Mouse (Mus musculus): ENCODE measurements around the gene Meis1. TPM values are rescaled to one million over a fixed set of nuclear protein-coding genes. Genes with fewer than 3 reads are reported as not detected.

Gene Meis1
- total RNA-seq, 2 experiments from 2014 or later = 26.5 to 31.4 TPM

DNA sequence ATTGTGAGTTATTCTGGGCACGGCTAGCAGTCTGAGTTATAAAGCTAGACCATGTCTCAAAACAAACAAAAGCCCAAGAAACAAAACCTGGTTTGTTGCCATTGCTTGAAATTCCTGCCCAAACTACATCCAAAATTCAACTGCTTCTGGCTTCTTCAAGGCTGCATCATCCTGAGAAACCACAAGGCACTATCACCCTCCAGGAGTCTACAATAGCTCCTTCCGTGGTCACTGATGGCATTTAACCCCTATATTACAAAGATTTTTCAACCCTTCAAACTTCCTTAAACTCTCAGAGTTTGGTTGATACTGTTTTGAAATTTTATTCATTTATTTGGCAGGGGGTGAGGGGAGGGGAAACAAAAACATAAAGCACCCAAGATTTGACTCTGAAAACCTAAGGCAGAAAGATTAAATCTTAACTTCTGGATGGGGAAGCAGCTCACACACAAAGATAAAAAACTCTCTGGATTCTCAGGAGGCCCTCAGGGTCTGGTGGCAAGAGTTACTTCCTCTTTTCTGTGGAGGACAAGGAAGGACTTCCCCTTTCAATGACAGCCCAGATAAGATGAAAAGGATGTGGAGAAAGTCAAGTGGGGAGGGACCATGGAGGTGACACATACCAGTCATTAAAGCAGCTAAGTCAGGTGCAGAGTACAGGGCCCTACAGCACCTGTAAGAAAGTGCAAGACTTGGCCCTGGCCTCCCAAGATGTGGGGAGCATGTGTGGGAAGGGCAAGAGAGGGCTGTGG, 94.0 kb downstream of the Meis1 start:
- DNase-seq (ENCODE audit: low spot score) = no peak
- intact Hi-C loops (cut with DNase I) = no loop called here

DNA sequence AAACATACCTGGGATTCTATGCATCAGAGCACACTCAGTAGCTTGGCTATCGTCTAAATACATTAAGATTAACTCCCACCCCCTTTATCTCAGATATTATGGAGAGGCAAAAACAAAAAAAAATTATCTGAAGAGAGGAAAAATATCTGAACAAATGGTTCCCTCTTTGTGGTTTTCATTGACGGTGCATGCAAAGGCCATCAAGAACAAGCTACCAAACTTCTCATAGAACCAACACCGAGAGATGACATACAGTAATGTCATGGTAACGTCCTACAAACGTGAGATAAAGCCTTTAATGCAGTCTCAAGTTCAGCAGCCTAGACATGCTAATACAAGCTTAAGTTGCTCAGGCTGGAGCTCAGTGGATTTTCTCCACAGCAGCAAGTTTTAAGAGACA, 95.5 kb downstream of the Meis1 start:
- intact Hi-C loops (cut with DNase I) = no loop called here
- no peak for DNase-seq (ENCODE audit: low spot score)

DNA sequence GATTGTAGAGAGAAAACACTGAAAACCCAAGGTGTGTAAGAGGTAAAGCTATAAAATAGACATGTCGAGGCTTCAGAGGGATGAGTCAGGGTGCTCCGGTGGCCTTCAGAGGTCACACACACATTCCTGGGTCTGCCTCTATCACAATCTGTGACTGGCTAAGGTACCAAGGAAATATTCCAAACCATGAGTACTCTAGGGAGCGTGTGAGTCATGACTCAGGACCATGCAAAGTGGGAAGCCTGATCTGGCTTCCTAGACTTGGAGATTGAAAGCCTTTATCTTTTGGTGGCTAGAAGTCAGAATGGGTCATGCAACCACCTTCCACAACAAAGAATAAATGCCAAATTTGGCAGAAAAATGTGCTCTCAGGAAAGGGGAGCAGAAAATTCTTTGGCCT, 98.1 kb downstream of the Meis1 start:
- DNase-seq (ENCODE audit: low spot score) = no peak
- intact Hi-C loops (cut with DNase I) = no loop called here

DNA sequence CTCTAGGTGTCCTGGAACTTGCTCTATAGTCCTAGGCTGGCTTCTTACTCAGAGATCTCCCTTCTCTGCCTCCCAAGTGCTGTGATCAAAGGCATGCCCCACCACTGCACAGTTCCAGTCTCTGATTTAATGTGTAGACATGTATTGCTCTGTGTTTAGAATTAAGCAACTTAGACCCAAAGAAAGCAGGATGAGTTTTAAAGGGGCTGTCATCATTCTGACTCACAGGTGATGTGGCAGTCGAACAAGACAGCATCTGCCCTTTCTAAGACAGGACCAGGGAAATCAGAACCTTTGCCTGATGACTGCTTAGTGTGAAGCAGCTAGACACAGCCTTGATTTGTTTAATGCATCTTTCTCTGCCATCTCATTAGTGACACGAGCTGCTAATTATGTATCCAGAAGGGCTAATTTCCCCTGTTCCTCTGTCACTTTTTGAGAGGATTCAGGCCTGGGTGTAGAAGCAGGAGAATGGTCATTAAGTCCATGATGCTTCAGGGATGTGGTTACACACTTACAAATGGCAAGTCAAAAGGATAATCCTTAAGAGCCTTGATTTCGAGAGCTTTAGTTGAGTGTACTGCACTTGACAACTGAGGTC, 99.5 kb downstream of the Meis1 start:
- intact Hi-C loops (cut with DNase I) = no loop called here
- no peak for DNase-seq (ENCODE audit: low spot score)

DNA sequence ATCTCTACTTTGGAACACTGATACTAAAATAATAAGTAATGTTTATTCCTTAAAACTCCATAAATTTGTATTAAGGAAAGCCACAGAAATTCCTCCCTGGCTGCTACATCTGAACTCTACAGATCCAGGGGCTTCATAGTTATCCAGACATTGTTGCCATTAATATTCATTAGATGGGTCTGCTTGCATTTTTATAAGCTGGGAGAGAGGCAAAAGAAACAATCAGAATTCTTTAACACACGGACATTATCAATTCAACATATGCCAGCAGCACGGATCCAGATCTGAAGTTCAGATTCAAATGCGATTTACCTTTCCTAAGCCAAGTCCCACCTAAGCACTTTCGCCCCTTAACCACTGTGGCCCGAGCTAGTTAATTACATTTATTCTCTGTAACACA, 100.9 kb downstream of the Meis1 start:
- intact Hi-C loops (cut with DNase I) = no loop called here
- DNase-seq (ENCODE audit: low spot score) = no peak

GRCm38 (mm10) chr11:18913251-18913650, 105.5 kb downstream of the Meis1 start:
- no peak for DNase-seq (ENCODE audit: low spot score)
- intact Hi-C loops (cut with DNase I) = no loop called here

DNA sequence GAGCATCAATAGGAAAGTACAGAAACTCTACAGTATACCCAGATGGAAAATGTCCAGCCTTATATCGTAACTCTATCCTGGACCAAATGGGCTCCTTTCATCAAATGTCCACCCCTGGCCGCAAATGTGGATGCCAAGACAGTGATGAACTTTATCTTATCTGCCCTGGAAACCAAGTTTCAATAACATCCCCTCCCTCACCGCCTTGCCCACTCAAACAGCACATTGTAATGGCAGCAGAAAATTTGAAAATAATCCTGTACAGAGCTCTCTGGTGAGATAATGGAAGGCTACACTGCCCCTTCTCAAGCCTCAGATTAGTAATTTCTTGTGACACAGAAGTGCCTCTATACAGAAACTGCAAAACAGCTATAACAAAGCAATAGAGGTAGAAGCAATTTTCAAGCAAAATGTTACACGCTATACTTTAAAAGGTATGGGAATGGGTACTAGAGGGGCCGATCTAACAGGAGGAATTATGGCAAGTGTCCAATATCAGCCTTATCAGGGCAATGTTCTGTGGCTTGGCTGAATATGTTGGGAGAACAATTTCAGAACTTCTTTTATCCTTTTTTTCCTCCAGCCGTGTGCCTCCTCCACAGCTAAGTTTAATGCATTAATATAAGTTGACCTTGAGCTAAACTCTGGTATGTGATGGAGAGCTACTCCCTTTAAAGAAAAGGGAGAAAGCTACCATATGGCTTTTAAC, 106.3 kb downstream of the Meis1 start:
- DNase-seq (ENCODE audit: low spot score) = no peak
- intact Hi-C loops (cut with DNase I) = no loop called here

DNA sequence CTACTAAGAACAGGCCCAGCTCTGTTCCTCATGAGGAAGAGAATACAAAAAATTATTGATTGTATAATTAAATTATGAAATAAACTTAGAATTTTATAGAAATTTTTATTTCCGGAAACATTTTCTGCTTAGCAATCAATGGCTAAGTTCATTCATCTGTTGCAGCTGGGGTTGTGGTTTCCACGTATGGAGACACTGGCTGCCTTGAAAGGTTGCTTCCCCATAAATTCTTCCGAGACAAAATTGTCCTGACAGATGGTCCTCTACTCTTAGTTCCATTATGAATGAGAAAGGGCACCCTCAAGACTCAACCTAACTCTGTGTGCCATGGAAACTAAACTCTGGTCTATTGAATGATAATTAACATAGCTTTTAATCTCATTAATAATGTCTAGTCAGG, 111.9 kb downstream of the Meis1 start:
- intact Hi-C loops (cut with DNase I) = no loop called here
- DNase-seq (ENCODE audit: low spot score) = no peak

DNA sequence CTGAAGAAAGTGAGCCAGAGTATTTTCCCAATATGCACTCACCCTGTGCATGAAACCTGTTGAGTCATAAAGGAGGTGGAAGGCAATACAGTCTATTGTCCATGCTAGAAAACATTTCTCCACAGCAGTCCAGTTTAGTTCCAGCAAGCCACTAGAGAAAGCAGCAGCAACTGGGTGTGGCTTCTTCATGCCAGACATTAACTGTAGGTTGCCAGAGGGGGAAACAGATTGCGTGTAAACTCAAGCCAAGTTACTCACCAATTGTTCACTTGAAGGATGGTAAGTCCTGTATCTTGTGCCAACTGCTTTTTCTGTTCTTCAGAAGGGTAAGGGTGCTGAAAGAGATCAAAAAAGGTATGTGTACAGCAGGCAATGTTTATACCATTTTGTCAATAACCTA, 113.4 kb downstream of the Meis1 start:
- intact Hi-C loops (cut with DNase I) = no loop called here
- no peak for DNase-seq (ENCODE audit: low spot score)

DNA sequence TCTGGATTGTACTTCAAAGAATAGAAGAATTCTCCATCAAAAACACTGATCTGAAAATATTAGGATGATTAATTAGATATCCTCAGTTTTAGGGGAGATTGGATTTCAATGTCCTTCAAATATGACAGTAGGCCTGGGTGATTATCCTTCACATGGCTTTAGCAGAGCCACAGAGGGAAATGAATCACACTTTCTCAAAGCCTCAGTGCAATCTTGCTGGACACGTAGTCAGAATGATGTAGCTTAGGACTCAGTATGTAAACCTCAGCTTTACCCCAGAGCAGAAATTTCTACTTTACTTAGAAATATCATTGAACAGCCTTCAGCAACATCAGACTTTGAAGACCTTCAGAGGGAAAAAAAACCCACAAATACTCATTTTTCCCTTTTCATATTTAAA, 113.9 kb downstream of the Meis1 start:
- intact Hi-C loops (cut with DNase I) = no loop called here
- DNase-seq (ENCODE audit: low spot score) = no peak

GRCm38 (mm10) chr11:18904285-18904684, 114.5 kb downstream of the Meis1 start:
- intact Hi-C loops (cut with DNase I) = no loop called here
- DNase-seq (ENCODE audit: low spot score) = no peak

GRCm38 (mm10) chr11:18900489-18900888, 118.3 kb downstream of the Meis1 start:
- intact Hi-C loops (cut with DNase I) = no loop called here
- DNase-seq (ENCODE audit: low spot score) = no peak

GRCm38 (mm10) chr11:18898862-18899261, 119.9 kb downstream of the Meis1 start:
- DNase-seq (ENCODE audit: low spot score) = no peak
- intact Hi-C loops (cut with DNase I) = no loop called here

DNA sequence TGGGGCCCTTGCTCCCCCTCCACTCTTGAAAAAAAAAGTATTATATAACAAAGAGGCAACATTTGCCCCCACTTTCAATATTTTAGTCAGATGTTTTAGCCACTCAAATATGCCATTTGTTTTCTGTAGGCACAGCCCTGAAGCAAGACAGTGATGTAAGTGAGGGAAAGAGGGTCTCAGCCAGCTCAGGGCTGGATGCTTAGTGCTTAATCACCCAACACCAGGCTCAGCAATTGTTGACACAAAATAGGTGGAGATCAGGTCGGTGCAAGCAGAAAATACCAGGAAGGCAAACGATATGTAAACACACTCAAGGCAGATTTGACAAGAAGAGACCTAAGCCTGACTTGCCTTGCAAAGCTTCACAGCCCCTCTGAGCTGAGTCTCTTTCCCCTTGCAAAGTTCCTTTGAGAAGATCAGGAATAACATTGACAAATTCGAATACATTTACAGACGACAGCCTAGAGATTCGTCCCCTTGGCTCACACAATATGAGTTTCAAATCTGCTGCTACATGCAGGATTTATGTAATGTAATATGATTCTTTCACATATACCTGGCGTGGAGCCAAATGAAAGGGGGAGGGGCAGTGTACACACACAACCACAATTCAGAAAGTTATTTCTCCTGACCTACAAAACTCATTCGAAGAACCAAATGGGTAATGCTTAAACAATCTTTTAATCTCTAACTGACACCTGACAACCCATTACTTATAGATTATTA, 120.7 kb downstream of the Meis1 start:
- intact Hi-C loops (cut with DNase I) = no loop called here
- no peak for DNase-seq (ENCODE audit: low spot score)

- DNase-seq (ENCODE audit: low spot score) = no peak
- intact Hi-C loops (cut with DNase I) = no loop called here
These were observed 121.5 kb downstream of the Meis1 start for GRCm38 (mm10) chr11:18897250-18897649.

DNA sequence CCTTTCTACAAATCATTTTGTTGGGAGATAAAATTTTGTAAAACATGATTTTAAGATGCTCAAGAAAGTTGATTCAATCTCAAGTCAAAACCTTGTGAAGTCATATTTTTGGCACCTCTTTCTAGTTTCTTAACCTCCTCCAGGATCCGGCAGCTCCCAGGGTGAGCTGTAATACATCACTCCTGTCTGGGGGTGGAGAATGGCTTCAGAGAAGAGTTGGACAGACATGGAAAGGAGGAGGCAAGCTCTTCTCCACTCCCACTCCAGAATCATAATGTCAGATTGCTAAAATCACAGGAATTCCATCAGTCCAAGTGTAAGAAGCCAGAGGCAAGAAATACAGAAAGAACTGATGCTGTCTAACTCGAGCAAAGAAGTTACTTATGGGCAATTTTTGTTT, 126.3 kb downstream of the Meis1 start:
- intact Hi-C loops (cut with DNase I) = no loop called here
- no peak for DNase-seq (ENCODE audit: low spot score)

DNA sequence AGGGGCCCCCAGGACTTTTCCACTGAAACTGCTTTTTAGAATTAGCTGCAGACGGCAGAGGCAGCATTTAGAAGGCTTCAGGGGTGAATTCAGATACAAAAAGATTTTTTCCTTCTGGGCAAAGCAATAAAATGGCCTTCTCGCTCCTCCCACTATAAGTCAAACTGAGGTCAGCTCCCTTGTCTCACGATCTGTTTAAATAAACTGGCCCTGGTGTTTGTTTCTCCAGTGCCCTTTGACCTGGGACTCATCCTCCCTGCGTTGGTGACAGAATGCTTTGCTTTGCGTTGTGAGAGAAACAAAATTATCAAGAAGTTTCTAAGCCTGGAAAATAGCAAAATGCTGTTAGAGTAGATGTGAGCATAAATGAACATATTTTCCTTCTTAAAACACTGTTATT, 129.6 kb downstream of the Meis1 start:
- intact Hi-C loops (cut with DNase I) = no loop called here
- DNase-seq (ENCODE audit: low spot score) = no peak

- intact Hi-C loops (cut with DNase I) = no loop called here
These were observed 130.1 kb downstream of the Meis1 start for GRCm38 (mm10) chr11:18888651-18889050.

DNA sequence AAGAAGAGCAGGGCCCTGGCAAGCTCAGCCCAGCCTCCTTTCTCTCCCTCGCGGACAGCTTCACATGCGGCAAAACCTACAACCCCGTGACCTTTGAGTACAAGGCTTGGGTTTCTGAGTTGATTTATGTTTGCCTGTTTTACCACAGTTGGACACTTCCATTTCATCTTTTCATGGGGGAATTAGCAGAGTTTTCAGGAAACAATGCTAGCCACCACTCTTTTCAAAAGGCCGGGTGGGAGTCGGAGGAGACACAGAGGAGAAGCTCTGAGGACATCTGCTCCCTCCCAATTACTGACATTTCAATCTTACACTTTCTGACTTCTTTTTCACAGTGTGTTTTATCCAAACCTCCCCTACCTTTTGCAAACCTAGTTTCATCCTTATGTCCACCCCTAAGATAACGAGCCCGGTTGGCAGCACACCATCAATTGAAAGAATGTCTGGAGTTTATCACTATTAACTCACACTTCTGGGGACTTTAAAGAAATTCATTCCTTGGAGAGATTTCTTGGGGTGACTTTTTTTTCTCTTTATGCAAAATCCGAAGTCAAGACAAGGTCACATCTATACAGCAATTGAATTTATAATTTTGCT, 133.0 kb downstream of the Meis1 start:
- intact Hi-C loops (cut with DNase I) = no loop called here
- DNase-seq (ENCODE audit: low spot score) = no peak

More at GRCm38 (mm10) chr11:18888651-18889050, 130.1 kb downstream of the Meis1 start:
- no peak for DNase-seq (ENCODE audit: low spot score)

DNA sequence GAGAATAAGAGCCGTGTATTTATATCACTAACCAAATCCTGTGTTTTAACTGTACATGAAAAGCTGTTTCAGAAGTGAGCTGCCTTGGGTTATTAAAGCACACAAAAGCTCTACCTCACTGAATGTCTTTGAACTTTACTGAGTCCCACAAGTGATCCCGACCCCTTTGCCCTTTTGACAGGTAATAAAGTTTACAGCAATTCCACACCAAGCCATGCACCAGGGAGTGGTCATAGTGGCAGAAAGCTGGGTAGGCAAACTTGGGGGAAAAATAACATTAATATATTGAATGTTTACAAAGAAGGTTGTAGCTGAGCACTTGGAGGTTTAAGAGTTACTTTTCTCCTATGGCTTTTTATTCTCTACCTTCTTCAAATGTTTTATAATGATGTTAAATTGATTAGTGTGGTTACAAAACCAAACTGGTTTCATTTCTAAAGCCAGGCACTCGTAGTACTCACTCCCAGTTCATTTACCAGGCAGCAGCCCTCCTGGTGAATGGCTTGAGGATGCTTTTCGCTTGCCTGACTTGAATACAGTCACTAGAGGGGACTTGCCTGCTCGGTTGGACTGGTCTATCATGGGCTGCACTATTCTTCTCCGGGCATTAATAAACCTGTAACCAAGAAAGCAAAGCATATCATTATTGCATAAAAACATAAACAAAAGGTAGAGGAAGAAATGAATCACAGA, 133.6 kb downstream of the Meis1 start:
- DNase-seq (ENCODE audit: low spot score) = no peak
- intact Hi-C loops (cut with DNase I) = no loop called here

All from heart, postnatal 25 days (tissue).